Mouse (Mus musculus) lung, adult 2 months (tissue): ENCODE results near the gene Ly6g6e.
A peak's percentile ranks its signal among the peaks of the same experiment; 100 is the strongest.

Experiments used
- CTCF ChIP-seq: fragments of 200-500 bp; IDR thresholded peaks from 2 replicates; pipeline ENCODE4 v1.5.1; 2011; ENCODE audit warnings: mild to moderate bottlenecking, low read length, control low read depth; ENCODE audit not compliant: insufficient read depth
- POLR2A ChIP-seq: fragments of 200-500 bp; IDR thresholded peaks from 2 replicates; pipeline ENCODE4 v1.6.1; 2011; ENCODE audit warnings: low read depth, mild to moderate bottlenecking, control low read depth, low read length, borderline replicate concordance; ENCODE audit errors: extremely low read depth

GRCm38 (mm10) chr17:35049561-35050016 is 27.1 kb upstream of the Ly6g6e start, which contains the start of gene Clic1:
- peak; percentile 85; the same call in 1 of the 2 replicates for TF ChIP-seq POLR2A
- TF ChIP-seq CTCF, result no peak
